Mouse (Mus musculus): ENCODE data around the gene Pdpr. TPM values are rescaled to one million over a fixed set of nuclear protein-coding genes. Genes with fewer than 3 reads are reported as not detected.

Gene Pdpr
- 8.6 and 17.3 TPM in 2 replicates for total RNA-seq (2023)

DNA sequence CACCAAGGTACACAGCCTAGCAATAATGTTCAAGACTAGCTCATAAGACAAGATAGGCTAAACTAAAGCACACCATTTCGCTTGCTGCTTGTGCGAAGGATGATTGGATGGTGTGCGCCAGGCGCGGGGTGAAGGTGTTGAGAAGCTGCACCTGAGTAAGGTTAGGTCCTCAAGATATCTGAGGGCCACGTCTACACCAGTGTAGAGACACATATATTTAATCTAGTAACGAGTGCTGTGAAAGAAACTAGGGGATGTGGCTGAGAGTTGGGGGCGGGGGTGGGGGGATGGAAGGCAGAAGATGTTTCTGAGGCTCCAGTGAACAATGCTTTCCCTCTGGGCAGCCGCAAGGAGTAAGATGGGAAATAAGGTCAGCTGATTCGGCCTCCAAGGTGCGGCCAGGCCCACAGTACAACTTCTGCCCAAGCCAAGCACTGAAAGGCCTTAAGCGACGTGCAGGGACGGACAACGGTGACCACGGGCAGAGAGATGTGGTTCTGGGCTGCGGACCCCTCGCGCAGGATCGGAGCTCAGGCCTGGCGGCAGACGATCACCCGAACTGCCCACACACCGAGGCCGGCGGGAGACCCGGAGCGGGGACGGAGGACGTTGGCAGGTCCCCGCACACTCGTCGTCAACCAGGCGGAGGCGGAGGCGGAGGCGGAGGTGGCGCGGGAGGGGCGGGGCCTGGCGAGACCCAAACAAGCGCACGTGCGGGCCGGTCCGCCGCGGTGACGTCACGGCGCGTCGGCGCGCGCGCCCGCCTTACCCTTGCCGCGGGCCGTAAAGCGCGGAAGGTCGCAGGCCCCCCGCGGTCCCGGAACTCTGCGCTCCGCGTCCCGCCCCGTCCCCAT is at the start of gene Pdpr:
Gene Pdpr (plus strand): TSS at position 766 of the 854 bp plus-strand sequence.

DNA sequence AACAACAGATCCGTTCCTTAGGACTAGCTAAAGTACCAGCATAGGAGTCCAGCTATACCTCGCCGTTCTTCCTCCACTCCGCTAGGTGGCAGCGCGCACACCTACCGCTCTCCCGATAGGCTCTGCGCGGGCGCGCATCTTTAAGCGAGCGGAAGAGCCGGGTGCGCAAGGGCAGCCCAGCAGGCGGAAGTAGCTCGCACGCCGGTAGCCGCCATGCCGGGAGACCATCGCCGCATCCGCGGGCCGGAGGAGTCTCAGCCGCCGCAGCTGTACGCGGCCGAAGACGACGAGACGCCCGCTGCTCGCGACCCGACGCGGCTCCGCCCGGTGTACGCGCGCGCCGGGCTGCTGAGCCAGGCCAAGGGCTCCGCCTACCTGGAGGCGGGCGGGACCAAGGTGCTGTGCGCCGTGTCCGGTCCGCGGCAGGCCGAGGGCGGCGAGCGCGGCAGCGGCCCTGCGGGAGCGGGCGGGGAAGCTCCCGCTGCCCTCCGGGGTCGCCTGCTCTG is 38.2 kb upstream of the Pdpr start, which contains the start of gene Exosc6:
Gene Exosc6 (plus strand): TSS at position 182 of the 506 bp plus-strand sequence.

GRCm38 (mm10) chr8:111092326-111092725 is 2.1 kb upstream of the Pdpr start, which contains the start of gene Clec18a:
TSS of gene Clec18a (minus strand) at chr8:111092426.

Other genes starting within 250 kb of the Pdpr start
- 31.1 and 42.8 TPM in 2 replicates for gene Cog4, start 248.0 kb upstream of the Pdpr start, total RNA-seq (2023)
- gene Sf3b3, start 247.8 kb upstream of the Pdpr start, total RNA-seq (2023) = 53.5 and 66.2 TPM in 2 replicates
- gene Fuk, start 192.1 kb upstream of the Pdpr start, total RNA-seq (2023) = 7.5 and 8.5 TPM in 2 replicates
- gene St3gal2, start 174.7 kb upstream of the Pdpr start, total RNA-seq (2023) = 31.8 and 34.4 TPM in 2 replicates
- gene Ddx19a, start 96.8 kb upstream of the Pdpr start, total RNA-seq (2023) = 31.7 and 33.6 TPM in 2 replicates
- 6.4 and 9.7 TPM in 2 replicates for gene Ddx19b, start 62.9 kb upstream of the Pdpr start, total RNA-seq (2023)
- 25.9 and 32.6 TPM in 2 replicates for gene Aars, start 61.5 kb upstream of the Pdpr start, total RNA-seq (2023)
- gene Exosc6, start 38.3 kb upstream of the Pdpr start, total RNA-seq (2023) = 0.50 and 4.2 TPM in 2 replicates
- gene Clec18a, start 2.2 kb upstream of the Pdpr start, total RNA-seq (2023) = not detected in 2 replicates
- gene Glg1, start 164.6 kb downstream of the Pdpr start, total RNA-seq (2023) = 43.7 and 49.5 TPM in 2 replicates
- gene Rfwd3, start 205.6 kb downstream of the Pdpr start, total RNA-seq (2023) = 43.3 and 59.7 TPM in 2 replicates
- gene Mlkl, start 243.5 kb downstream of the Pdpr start, total RNA-seq (2023) = 17.3 and 18.8 TPM in 2 replicates

All from neutrophil, adult 65 days (primary cell).